Mouse (Mus musculus) spleen, postnatal 14 days (tissue): ENCODE data around the gene Nhsl1.

Experiments used
- DNase-seq, 2 experiments: peaks; one replicate each; pipeline ENCODE4 v3.0.0; 2021 to 2022; ENCODE audit warnings: low spot score in 2 of 2

The Nhsl1 gene

GRCm38 (mm10) chr10:18318916-18319481, at the start of gene Nhsl1:
Nhsl1 (plus strand) TSS chr10:18318985.
- DNase-seq: peak; percentile 17 to 43

DNA sequence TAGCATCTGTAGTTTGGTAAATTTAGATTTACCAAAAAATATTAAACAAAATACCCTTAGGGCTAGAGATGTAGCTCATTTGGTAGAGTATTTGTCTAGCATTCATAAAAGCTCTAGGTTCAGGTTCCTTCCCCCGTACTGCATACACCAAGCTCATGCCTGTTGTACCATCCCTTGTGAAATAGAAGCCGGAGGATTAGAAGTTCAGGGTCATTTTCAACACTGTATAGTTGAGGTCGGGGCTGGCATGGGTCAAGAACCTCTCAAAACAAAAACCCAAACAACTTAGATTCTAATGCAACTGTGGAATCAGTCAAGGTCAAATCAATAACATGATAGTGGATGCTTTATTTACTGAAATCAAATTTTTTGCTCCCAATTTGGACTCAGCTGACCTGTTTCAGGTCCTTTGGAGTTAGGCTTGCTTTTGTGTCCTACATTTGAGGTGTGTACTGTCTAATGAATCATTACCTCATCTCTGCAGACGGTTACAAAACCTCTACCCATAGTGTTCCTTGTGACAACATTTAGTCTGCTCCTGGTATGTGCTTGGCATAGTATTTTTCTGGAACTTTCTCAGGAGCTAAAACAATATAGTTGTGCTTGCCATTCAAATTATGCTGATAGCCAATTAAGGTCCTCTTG, 42.6 kb upstream of the Nhsl1 start:
- no peak for DNase-seq

DNA sequence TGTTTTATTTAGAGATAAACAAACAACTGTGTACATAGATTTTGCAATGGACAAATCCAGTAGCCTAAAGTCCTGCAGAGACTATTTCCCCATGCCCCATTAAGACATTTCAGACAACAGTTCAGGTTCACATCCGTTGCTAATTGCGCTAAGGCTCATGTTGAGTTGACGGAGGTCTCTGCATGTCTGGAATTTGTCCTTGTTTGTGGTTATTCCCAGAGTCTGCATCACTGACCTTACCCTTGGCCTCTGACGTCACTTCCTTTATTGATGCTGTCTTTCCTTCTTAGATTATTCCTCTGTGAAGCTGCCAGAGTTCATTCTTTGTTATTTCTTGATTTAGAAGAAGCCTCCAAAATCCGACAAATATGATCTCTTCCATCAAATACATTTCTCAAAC, 34.8 kb upstream of the Nhsl1 start:
- no peak for DNase-seq

DNA sequence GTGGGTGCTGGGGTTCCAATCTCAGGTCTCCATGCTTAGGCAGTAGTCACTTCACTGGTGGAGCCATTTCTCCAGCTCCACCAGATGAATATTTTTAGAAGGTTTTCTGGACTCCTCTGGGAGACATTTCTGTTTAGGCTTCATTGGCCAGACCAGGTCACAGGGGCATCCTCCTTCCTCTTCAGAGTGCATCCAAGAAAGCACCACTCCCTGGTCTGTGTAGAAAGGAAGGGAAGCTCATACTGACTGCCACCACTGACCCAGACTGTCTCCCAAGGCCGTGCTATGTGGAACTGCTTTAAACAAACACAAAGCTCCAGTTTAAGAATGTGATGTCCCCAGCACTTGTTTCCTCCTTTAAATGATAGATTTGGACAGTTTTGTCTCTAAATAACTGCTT, 29.3 kb upstream of the Nhsl1 start:
- no peak for DNase-seq

- DNase-seq: no peak
Measured at GRCm38 (mm10) chr10:18305106-18305505, 13.7 kb upstream of the Nhsl1 start.

- no peak for DNase-seq
Measured at GRCm38 (mm10) chr10:18315071-18315470, 3.7 kb upstream of the Nhsl1 start.

DNA sequence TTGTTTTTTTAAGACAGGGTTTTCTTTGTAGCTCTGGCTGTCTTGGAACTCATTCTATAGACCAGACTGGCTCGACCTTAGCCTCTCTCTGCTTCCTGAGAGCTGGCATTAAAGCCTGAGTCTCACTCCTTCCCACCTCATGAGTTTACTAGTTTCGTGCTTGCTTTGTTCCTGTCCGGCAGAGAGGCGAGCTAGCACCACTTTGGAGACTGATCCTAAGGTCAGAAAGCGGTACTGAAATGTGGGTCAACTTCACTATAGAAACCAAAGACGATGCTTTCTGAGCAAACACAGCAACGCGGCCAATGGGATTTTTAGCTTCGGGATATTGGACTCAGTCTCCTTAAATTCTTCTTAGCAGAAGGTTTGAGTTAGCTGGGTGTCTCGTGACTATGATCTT, 1.3 kb upstream of the Nhsl1 start:
- no peak for DNase-seq

GRCm38 (mm10) chr10:18317961-18318915, 547 bp upstream of the Nhsl1 start:
- peak in 1 of 2 experiments; percentile 3 for DNase-seq

- DNase-seq: no peak
Measured at GRCm38 (mm10) chr10:18319691-18320090, 906 bp downstream of the Nhsl1 start.

DNA sequence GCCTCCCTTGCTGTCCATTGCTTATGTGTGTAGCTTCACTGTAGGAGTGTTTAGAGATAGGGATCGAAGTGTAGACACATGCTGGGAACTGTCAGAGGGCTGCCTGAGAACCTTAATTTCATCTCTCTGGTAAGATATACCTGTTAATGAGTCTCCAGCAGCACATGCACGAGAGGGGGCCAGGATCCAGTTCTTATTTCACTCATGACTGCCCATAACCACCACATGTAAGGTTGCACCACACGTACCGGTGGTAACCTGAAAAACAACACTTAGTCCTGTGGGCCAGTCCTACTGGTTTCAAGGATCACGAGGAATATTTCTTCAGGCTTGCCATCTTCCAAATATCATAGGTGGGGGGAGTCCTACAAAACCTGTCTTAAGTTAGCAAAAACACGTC, 3.1 kb downstream of the Nhsl1 start:
- no peak for DNase-seq

- no peak for DNase-seq
Measured at GRCm38 (mm10) chr10:18323701-18324100, 4.9 kb downstream of the Nhsl1 start.

DNA sequence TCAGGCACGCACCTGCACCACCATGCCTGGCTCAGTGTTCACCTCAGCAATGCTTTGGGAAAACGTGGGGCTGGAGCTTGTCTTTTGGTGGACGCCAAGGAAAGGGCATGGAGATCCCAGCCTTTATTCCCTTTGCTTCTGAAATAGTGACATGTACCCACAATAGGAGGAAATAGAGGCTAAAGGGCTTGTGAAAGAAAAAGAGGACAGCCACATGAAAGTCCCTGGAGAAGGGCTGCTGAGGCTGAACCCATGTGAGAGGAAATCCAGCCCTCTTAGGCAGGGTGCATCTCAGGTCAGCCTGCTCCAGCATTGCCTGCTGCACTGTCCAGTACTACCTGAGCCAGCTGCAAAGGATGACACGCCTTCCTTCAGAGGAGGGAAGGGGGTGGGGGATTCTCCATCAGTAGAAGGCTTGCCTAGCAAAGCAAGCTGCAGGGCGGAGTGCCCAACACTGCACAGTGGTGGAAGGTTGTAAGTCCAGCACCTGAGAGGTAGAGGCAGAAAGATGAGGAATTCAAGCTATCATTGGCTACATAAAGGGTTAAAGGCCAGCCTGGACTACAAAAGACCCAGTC, 9.6 kb downstream of the Nhsl1 start:
- DNase-seq: no peak

GRCm38 (mm10) chr10:18329096-18330038, 10.6 kb downstream of the Nhsl1 start:
- DNase-seq: no peak

- no peak for DNase-seq
Measured at GRCm38 (mm10) chr10:18330445-18330844, 11.7 kb downstream of the Nhsl1 start.

DNA sequence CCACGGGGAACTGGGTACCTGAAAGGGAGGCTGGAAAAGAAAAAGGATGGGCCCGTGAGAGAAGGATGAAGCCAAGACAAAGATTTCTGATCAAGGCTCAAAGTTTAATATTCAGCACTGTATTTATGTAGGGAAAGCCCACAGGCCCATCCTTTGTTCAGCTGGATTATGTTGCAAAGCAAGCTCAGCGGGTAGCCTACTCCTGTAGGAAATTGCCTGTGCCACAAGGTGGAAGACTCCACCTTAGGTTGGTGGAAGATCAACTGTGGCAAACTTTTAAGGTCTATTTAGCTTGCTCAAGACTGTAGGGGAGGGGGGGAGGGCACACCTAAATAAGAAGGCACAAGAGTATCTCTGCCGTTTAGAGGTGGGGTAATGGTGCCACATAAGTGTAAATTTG, 14.8 kb downstream of the Nhsl1 start:
- DNase-seq: no peak

DNA sequence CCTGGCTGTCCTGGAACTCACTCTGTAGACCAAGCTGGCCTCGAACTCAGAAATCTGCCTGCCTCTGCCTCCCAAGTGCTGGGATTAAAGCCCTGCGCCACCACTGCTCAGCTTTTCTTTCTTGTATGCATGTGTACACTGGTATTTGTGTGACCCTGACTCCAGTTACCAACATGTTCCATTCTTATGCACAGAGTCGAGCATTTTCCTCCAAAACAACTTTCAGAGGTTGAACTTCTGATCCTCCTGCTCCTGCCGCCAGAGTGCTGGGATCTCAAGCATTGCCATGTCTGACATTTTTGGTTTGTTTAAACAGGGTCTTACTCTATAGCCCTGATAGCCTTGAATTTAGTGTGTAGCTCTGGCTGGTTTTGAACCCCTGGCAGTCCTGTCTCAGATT, 15.4 kb downstream of the Nhsl1 start:
- no peak for DNase-seq

- DNase-seq: no peak
Measured at GRCm38 (mm10) chr10:18334734-18335133, 15.9 kb downstream of the Nhsl1 start.

DNA sequence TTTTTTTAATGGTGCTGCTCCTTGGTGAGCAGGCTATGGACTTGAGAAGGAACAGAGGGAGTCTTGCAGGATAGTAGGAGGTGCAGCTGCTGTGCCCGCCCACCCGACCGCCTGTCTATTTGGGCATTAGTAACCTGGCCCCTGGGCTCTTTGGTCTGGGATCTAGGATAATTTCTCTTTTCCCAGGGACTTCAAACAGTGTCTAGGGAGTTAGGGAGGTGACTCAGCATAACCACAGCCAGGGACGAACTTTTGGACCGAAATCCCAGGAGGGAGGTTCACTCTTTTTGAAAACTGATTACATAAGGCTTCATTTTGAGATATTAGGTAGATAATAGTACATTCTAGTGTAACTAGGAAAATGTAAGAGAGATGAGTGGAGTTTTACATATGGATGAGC, 18.9 kb downstream of the Nhsl1 start:
- DNase-seq: no peak

- no peak for DNase-seq
Measured at GRCm38 (mm10) chr10:18339386-18339785, 20.6 kb downstream of the Nhsl1 start.

DNA sequence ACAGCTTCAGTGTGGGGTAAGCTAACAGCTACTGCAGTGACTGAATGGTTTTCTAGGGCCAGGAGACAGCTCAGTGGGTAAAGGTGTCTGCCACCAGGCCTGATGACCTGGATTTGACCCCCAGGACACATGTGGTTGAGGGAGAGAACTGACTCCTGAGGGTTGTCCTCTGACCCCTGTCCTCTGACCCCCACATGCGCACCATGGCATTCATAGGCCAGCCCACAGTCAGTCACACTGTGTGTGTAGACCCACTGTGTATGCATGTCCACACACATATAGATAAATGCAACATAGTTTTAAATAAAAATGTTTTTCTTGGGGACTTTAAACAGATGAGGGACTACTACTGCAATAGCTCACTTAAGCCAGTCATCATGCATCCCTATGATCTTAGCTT, 22.1 kb downstream of the Nhsl1 start:
- DNase-seq: no peak
